Mouse (Mus musculus) macrophage (primary cell): Measurements from ENCODE around the gene Fbxw5. TPM values are rescaled to one million over a fixed set of nuclear protein-coding genes. Genes with fewer than 3 reads are reported as not detected.

Experiments used
- polyA plus RNA-seq: library from polyadenylated mRNA; stranded (reverse); fragments of 250-400 nt; gene quantifications from 3 replicates; pipeline ENCODE4 v1.2.4, GENCODE M21; 2018; ENCODE audit warnings: inconsistent platforms

The Fbxw5 gene
- polyA plus RNA-seq, 1 experiment from 2014 or later, result 21.9 TPM

Other genes with a start within 250 kb of the Fbxw5 start
- 5.9 to 17.1 TPM (median 12.4 TPM) in 3 replicates for gene Tmem203, start 245.3 kb upstream of the Fbxw5 start, polyA plus RNA-seq
- 6.1 to 7.8 TPM (median 6.6 TPM) in 3 replicates for gene Tprn, start 238.1 kb upstream of the Fbxw5 start, polyA plus RNA-seq
- 26.0 to 60.7 TPM (median 55.7 TPM) in 3 replicates for gene Ssna1, start 228.3 kb upstream of the Fbxw5 start, polyA plus RNA-seq
- 51.0 to 59.8 TPM (median 54.1 TPM) in 3 replicates for gene Anapc2, start 228.3 kb upstream of the Fbxw5 start, polyA plus RNA-seq
- not detected in 3 replicates for gene Tmem210, start 212.6 kb upstream of the Fbxw5 start, polyA plus RNA-seq
- gene Lrrc26, start 210.8 kb upstream of the Fbxw5 start, polyA plus RNA-seq, result not detected in 3 replicates
- gene Grin1, start 181.6 kb upstream of the Fbxw5 start, polyA plus RNA-seq, result not detected in 3 replicates
- 36.0 to 43.5 TPM (median 43.4 TPM) in 3 replicates for gene Man1b1, start 168.4 kb upstream of the Fbxw5 start, polyA plus RNA-seq
- 101 to 192 TPM (median 107 TPM) in 3 replicates for gene Dpp7, start 144.4 kb upstream of the Fbxw5 start, polyA plus RNA-seq
- 55.8 to 128 TPM (median 119 TPM) in 3 replicates for gene Uap1l1, start 135.1 kb upstream of the Fbxw5 start, polyA plus RNA-seq
- 0.13 to 0.73 TPM in 2 of 3 replicates, not detected in the other for gene Sapcd2, start 128.4 kb upstream of the Fbxw5 start, polyA plus RNA-seq
- 0.07 TPM in 1 of 3 replicates, not detected in the others for gene Entpd2, start 104.9 kb upstream of the Fbxw5 start, polyA plus RNA-seq
- gene Npdc1, start 101.4 kb upstream of the Fbxw5 start, polyA plus RNA-seq, result 1.2 to 2.9 TPM (median 2.5 TPM) in 3 replicates
- 1.3 to 2.4 TPM (median 2.2 TPM) in 3 replicates for gene Fut7, start 77.5 kb upstream of the Fbxw5 start, polyA plus RNA-seq
- gene Abca2, start 72.0 kb upstream of the Fbxw5 start, polyA plus RNA-seq, result 9.5 to 19.7 TPM (median 13.5 TPM) in 3 replicates
- gene Clic3, start 43.9 kb upstream of the Fbxw5 start, polyA plus RNA-seq, result not detected in 3 replicates
- 6.0 to 12.9 TPM (median 6.4 TPM) in 3 replicates for gene Paxx, start 39.7 kb upstream of the Fbxw5 start, polyA plus RNA-seq
- not detected in 3 replicates for gene Ptgds, start 30.7 kb upstream of the Fbxw5 start, polyA plus RNA-seq
- not detected in 3 replicates for gene Lcn12, start 6.8 kb upstream of the Fbxw5 start, polyA plus RNA-seq
- gene C8g, start 969 bp downstream of the Fbxw5 start, polyA plus RNA-seq, result 0.14 to 2.1 TPM in 2 of 3 replicates, not detected in the other
- 6.2 to 13.5 TPM (median 12.4 TPM) in 3 replicates for gene Traf2, start 46.2 kb downstream of the Fbxw5 start, polyA plus RNA-seq
- 258 to 279 TPM (median 262 TPM) in 3 replicates for gene Edf1, start 57.1 kb downstream of the Fbxw5 start, polyA plus RNA-seq
- gene Mamdc4, start 74.1 kb downstream of the Fbxw5 start, polyA plus RNA-seq, result 0.04 to 0.60 TPM (median 0.15 TPM) in 3 replicates
- 9.0 to 13.7 TPM (median 13.0 TPM) in 3 replicates for gene Phpt1, start 74.5 kb downstream of the Fbxw5 start, polyA plus RNA-seq
- 0.07 to 0.50 TPM (median 0.26 TPM) in 3 replicates for gene Ajm1, start 81.0 kb downstream of the Fbxw5 start, polyA plus RNA-seq
- 48.4 to 64.3 TPM (median 52.1 TPM) in 3 replicates for gene Rabl6, start 107.8 kb downstream of the Fbxw5 start, polyA plus RNA-seq
- not detected in 3 replicates for gene Ccdc183, start 116.9 kb downstream of the Fbxw5 start, polyA plus RNA-seq
- gene Tmem141, start 121.3 kb downstream of the Fbxw5 start, polyA plus RNA-seq, result 22.2 to 28.7 TPM (median 23.3 TPM) in 3 replicates
- 12.7 to 19.5 TPM (median 16.6 TPM) in 3 replicates for gene Fcna, start 127.3 kb downstream of the Fbxw5 start, polyA plus RNA-seq
- gene Lcn8, start 152.4 kb downstream of the Fbxw5 start, polyA plus RNA-seq, result not detected in 3 replicates
- gene Lcn5, start 157.2 kb downstream of the Fbxw5 start, polyA plus RNA-seq, result not detected in 3 replicates
- not detected in 3 replicates for gene Lcn6, start 176.0 kb downstream of the Fbxw5 start, polyA plus RNA-seq
- gene Lcn10, start 182.0 kb downstream of the Fbxw5 start, polyA plus RNA-seq, result not detected in 3 replicates
- not detected in 3 replicates for gene Obp2a, start 199.3 kb downstream of the Fbxw5 start, polyA plus RNA-seq
- 8.6 to 19.6 TPM (median 15.7 TPM) in 3 replicates for gene Bmyc, start 206.0 kb downstream of the Fbxw5 start, polyA plus RNA-seq
- not detected in 3 replicates for gene Obp2b, start 236.3 kb downstream of the Fbxw5 start, polyA plus RNA-seq